Mouse (Mus musculus): ENCODE results near the gene Sptlc3.

DNA sequence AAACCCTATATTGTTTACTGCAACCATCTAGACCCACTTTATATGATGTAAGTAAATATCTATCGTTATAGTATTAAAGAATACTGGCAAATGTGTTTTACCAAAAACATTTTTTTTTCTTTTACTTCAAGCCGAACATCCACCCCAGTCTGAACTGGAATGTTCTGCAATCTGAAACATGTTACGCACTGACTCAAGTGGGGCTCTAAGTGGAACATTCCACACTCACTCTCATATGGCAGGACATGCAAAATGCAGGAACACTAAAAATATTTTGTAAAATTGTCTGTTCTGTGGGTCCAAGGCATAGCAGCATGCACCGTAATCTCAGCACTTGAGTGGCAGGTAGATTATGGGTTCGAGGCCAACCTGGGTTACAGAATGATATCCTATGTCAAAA, 103.5 kb downstream of the Sptlc3 start:
- TF ChIP-seq CTCF (IDR thresholded peaks at IDR 0.05; ENCODE audit: control insufficient read depth, insufficient read depth, insufficient read length) (no peak), MAX (IDR thresholded peaks at IDR 0.05) (no peak), USF1 (IDR thresholded peaks at IDR 0.05; ENCODE audit: low read depth) (no peak), CEBPB (IDR thresholded peaks at IDR 0.05; ENCODE audit: low read depth) (no peak), MYOG (IDR thresholded peaks at IDR 0.05; ENCODE audit: control insufficient read depth, extremely low read depth, insufficient read length) (no peak), MYOD1 (IDR thresholded peaks at IDR 0.05; ENCODE audit: control insufficient read depth, insufficient read length, low read depth) (no peak), FOSL1 (IDR thresholded peaks at IDR 0.05; ENCODE audit: insufficient read depth, low read length, poor library complexity, severe bottlenecking) (no peak)
